Mouse (Mus musculus) forebrain, embryonic 13.5 days (tissue): ENCODE data around the gene Numbl. TPM values are rescaled to one million over a fixed set of nuclear protein-coding genes. Genes with fewer than 3 reads are reported as not detected.

Source experiments
- ATAC-seq: fragments of 200-750 bp; cut with Nextera tagmentation; 2 replicates; pipeline ENCODE4 v1.8.0; 2017
- H3K27ac ChIP-seq: fragments of 300-500 bp; sonication (generic); 2 replicates; pipeline ENCODE4 v1.5.1; 2015; ENCODE audit warnings: inconsistent platforms, mild to moderate bottlenecking, moderate library complexity
- H3K27me3 ChIP-seq: fragments of 300-500 bp; sonication (generic); 2 replicates; pipeline ENCODE4 v1.6.1; 2015; ENCODE audit warnings: mild to moderate bottlenecking, inconsistent platforms
- H3K36me3 ChIP-seq: fragments of 300-500 bp; sonication (generic); 2 replicates; pipeline ENCODE4 v1.6.1; 2015; ENCODE audit warnings: mild to moderate bottlenecking, inconsistent platforms; ENCODE audit not compliant: poor library complexity, severe bottlenecking
- H3K4me1 ChIP-seq: fragments of 300-500 bp; sonication (generic); 2 replicates; pipeline ENCODE4 v1.6.1; 2015; ENCODE audit warnings: inconsistent platforms
- H3K4me2 ChIP-seq: fragments of 300-500 bp; sonication (generic); 2 replicates; pipeline ENCODE4 v1.6.1; 2015; ENCODE audit warnings: inconsistent platforms, mild to moderate bottlenecking, moderate library complexity
- H3K4me3 ChIP-seq: fragments of 300-500 bp; sonication (generic); 2 replicates; pipeline ENCODE4 v1.5.1; 2015; ENCODE audit warnings: mild to moderate bottlenecking, inconsistent platforms
- H3K9ac ChIP-seq: fragments of 300-500 bp; sonication (generic); 2 replicates; pipeline ENCODE4 v1.6.1; 2015; ENCODE audit warnings: mild to moderate bottlenecking, inconsistent platforms
- H3K9me3 ChIP-seq: fragments of 300-500 bp; sonication (generic); replicated peaks from 2 replicates; pipeline ENCODE4 v1.6.1; 2016; ENCODE audit warnings: inconsistent platforms
- WGBS: fragments of 180-500 bp; shearing (Covaris S2); methylation state at CpG from one replicate; pipeline ENCODE4 v1.1.7; 2015; 5-methylcytosine and 5-hydroxymethylcytosine counted together
- polyA plus RNA-seq: library from polyadenylated mRNA; unstranded; fragments of >200 nt; fragmentation: Nextera tagmentation; extraction: Ambion mirVana; gene quantifications from 2 replicates; pipeline ENCODE4 v1.2.1, GENCODE M21; 2015

Numbl gene
- polyA plus RNA-seq, 1 experiment from 2014 or later: 32.3 TPM

DNA sequence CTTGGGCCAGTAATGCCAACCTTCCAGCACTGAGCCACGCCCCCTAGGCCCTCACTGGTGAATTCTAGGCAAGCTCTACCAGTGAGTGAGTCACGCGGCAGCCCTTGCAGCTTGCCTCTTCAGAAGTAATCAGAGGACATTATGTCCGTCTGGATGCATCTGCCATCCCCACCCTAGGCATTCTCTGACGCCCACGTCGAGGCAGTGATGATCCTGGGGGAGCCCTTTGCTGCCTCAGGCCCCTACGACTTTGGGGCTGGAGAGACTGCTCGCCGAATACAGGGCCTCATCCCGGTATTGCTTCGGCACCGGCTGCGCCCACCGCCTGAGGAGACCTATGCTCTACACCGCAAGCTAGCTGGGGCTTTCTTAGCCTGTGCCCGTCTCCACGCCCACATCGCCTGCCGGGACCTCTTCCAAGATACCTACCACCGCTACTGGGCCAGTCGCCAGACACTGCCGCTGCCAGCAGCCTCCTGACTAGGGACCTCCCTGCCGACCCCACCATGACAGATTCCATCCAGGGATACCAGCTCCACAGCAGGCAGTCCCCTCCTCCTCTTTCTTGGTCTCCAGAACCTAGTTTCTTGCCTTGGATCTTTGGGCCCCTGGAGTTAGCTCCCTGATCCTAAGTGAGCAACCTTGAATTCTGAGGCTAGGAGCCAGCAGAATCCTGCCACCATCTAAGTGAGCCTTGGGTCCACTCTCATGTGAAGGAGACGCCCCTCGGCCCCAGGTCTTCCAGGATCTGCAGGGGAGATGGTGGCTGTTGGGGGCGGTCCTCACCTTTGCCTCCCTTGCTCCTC, 984 bp upstream of the Numbl start:
- peaks cover 53% of the 10 kb centered on the region for H3K4me1 ChIP-seq
- peaks cover 19% of the 10 kb centered on the region for H3K36me3 ChIP-seq
- 6% methylated on average over 27 of the region's 27 CpGs for WGBS
- H3K9me3 ChIP-seq: no peaks in the 10 kb centered on the region
- peak; percentile 32 for ATAC-seq
- peak overlapping the region; percentile 90 for H3K4me2 ChIP-seq
- no peaks in the 10 kb centered on the region for H3K27me3 ChIP-seq
- H3K27ac ChIP-seq: peak overlapping the region; percentile 94
- peak overlapping the region; percentile 58 for H3K9ac ChIP-seq
- peak overlapping the region; percentile 83 for H3K4me3 ChIP-seq

- Histone ChIP-seq H3K27me3 (no peaks in the 10 kb centered on the region), H3K4me1 (peaks cover 54% of the 10 kb centered on the region), H3K9me3 (no peaks in the 10 kb centered on the region), H3K4me3 (peak overlapping the region; percentile 83), H3K4me2 (peak overlapping the region; percentile 90), H3K36me3 (peaks cover 22% of the 10 kb centered on the region), H3K9ac (peak overlapping the region; percentile 58; the same call in 1 of the 2 replicates), H3K27ac (peak overlapping the region; percentile 94)
- ATAC-seq: peak; percentile 48
- 0% methylated on average over 5 of the region's 6 CpGs for WGBS
These were observed 405 bp upstream of the Numbl start for GRCm38 (mm10) chr7:27257852-27258204.

DNA sequence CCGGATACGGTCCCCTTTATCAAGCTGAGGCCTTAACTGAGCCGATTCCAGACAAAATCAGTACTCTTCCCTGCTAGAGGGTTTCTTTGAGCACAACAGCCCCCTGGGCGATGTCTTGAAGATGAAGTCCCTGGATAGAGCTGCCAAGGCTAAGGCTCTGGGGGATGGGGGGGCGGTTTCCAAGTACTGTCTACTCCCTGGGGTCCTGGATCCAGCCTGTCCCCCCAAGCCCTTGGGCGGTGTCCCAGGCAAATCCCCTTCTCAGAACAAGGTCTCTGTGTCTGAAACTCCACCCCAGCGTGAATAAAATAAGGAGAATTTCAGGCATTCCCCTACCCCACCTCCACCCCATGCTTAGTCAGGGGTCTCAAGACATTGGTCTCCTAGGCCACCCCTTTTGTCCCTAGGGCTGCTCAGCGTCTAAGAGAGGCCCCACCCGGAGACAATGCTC, 1.1 kb downstream of the Numbl start:
- WGBS: 0% methylated on average over 9 of the region's 9 CpGs
- peaks cover 54% of the 10 kb centered on the region for H3K4me1 ChIP-seq
- no peak for ATAC-seq

DNA sequence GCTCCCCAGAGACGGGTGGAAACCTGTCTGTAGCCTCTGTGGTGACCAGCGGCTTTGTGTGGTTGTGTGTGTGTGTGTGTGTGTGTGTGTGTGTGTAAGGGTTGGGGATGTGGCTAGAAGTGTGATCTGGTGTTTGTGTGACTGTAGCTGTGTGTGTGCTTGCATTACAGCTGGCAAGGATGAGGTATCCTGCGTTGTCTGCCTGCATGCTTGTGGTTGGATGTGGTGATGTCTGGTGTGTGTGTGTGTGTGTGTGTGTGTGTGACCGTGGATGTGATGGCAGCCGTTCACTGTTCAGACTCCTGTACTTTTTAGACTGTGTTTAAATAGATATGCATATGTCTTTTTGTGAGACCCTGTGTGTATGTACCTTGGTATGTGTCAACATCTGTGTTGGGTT, 1.5 kb downstream of the Numbl start:
- Histone ChIP-seq H3K27ac (peak overlapping the region; percentile 94), H3K4me2 (peak overlapping the region; percentile 90), H3K27me3 (no peaks in the 10 kb centered on the region), H3K4me3 (peak overlapping the region; percentile 83), H3K9ac (peak overlapping the region; percentile 92), H3K36me3 (peaks cover 29% of the 10 kb centered on the region), H3K9me3 (no peaks in the 10 kb centered on the region), H3K4me1 (peaks cover 54% of the 10 kb centered on the region)
- ATAC-seq: no peak
- 30% methylated on average over 5 of the region's 5 CpGs for WGBS

More for the DNA sequence above, 1.1 kb downstream of the Numbl start:
- Histone ChIP-seq H3K27me3 (no peaks in the 10 kb centered on the region), H3K9me3 (no peaks in the 10 kb centered on the region), H3K9ac (peak overlapping the region; percentile 92), H3K4me3 (peak overlapping the region; percentile 83), H3K27ac (peak overlapping the region; percentile 94), H3K36me3 (peaks cover 29% of the 10 kb centered on the region), H3K4me2 (peak overlapping the region; percentile 90)

DNA sequence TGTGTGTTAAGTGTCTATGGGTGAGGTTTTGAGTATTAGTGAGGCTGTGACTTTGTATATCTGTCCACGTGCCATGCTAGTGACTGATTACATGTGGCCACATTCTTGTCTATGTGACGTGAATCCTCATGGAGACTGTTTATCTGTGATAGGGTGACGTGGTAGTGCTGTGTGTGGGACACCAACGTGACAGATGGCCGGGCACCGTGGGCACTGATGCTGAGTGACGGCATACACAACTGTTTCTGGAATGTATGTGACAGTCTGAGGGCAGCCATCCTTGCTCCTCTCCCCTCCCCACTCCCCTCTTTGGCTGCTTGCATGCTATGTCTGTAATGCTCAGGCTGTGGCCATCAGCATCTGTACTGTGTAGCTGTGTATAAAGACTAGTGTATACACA, 2.6 kb downstream of the Numbl start:
- peak overlapping the region; percentile 92; the same call in 1 of the 2 replicates for H3K9ac ChIP-seq
- peaks cover 54% of the 10 kb centered on the region for H3K4me1 ChIP-seq
- ATAC-seq: no peak
- H3K9me3 ChIP-seq: no peaks in the 10 kb centered on the region
- H3K27ac ChIP-seq: no peak overlapping the region; the same call in 1 of the 2 replicates
- peak overlapping the region; percentile 83 for H3K4me3 ChIP-seq
- H3K27me3 ChIP-seq: no peaks in the 10 kb centered on the region
- H3K36me3 ChIP-seq: peaks cover 40% of the 10 kb centered on the region
- H3K4me2 ChIP-seq: peak overlapping the region; percentile 90
- 71% methylated on average over 7 of the region's 7 CpGs for WGBS

GRCm38 (mm10) chr7:27261888-27262287, 3.7 kb downstream of the Numbl start:
- Histone ChIP-seq H3K9me3 (no peaks in the 10 kb centered on the region), H3K36me3 (peaks cover 50% of the 10 kb centered on the region), H3K4me2 (peak overlapping the region; percentile 90; the same call in 1 of the 2 replicates), H3K4me1 (peaks cover 47% of the 10 kb centered on the region), H3K27me3 (no peaks in the 10 kb centered on the region), H3K27ac (no peak overlapping the region; the same call in 1 of the 2 replicates), H3K4me3 (no peak overlapping the region), H3K9ac (no peak overlapping the region)
- no peak for ATAC-seq
- WGBS: 66% methylated on average over 6 of the region's 6 CpGs

DNA sequence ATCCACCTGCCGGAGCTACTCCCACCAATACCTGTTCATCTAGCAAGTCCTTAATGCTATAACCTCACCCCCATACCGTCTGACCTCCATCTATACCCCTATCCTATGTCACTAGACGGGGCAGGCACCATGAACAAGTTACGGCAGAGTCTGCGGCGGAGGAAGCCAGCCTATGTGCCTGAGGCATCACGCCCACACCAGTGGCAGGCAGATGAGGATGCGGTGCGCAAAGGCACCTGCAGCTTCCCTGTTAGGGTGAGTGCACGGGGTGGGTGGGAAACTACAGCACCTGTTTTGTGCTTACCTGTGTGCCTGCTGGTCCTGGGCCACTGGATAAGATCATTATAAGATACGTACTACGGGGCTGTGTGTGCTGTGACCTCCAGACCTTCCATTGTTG, 6.5 kb downstream of the Numbl start:
- Histone ChIP-seq H3K4me1 (peaks cover 27% of the 10 kb centered on the region), H3K4me2 (no peak overlapping the region), H3K9ac (no peak overlapping the region), H3K9me3 (no peaks in the 10 kb centered on the region), H3K4me3 (no peak overlapping the region), H3K36me3 (peaks cover 79% of the 10 kb centered on the region), H3K27me3 (no peaks in the 10 kb centered on the region), H3K27ac (no peak overlapping the region)
- no peak for ATAC-seq
- 95% methylated on average over 12 of the region's 12 CpGs for WGBS

GRCm38 (mm10) chr7:27266515-27267128, 8.4 kb downstream of the Numbl start:
- no peak overlapping the region for H3K4me2 ChIP-seq
- no peak overlapping the region for H3K9ac ChIP-seq
- H3K27me3 ChIP-seq: no peaks in the 10 kb centered on the region
- peaks cover 8% of the 10 kb centered on the region for H3K4me1 ChIP-seq
- no peak overlapping the region for H3K4me3 ChIP-seq
- H3K36me3 ChIP-seq: peaks cover 97% of the 10 kb centered on the region
- WGBS: 87% methylated on average over 20 of the region's 20 CpGs
- no peaks in the 10 kb centered on the region for H3K9me3 ChIP-seq
- H3K27ac ChIP-seq: no peak overlapping the region
- no peak for ATAC-seq

GRCm38 (mm10) chr7:27271423-27271822, 13.2 kb downstream of the Numbl start:
- no peak for ATAC-seq
- H3K9me3 ChIP-seq: no peaks in the 10 kb centered on the region
- WGBS: 88% methylated on average over 8 of the region's 8 CpGs
- H3K4me2 ChIP-seq: no peak overlapping the region
- H3K36me3 ChIP-seq: peaks cover 92% of the 10 kb centered on the region
- no peaks in the 10 kb centered on the region for H3K27me3 ChIP-seq
- no peaks in the 10 kb centered on the region for H3K4me1 ChIP-seq
- no peak overlapping the region for H3K4me3 ChIP-seq
- no peak overlapping the region for H3K9ac ChIP-seq
- no peak overlapping the region for H3K27ac ChIP-seq

- Histone ChIP-seq H3K4me2 (no peak overlapping the region), H3K27ac (no peak overlapping the region), H3K4me3 (no peak overlapping the region), H3K9ac (no peak overlapping the region), H3K36me3 (peaks cover 92% of the 10 kb centered on the region), H3K4me1 (no peaks in the 10 kb centered on the region), H3K9me3 (no peaks in the 10 kb centered on the region), H3K27me3 (no peaks in the 10 kb centered on the region)
- no peak for ATAC-seq
- 57% methylated on average over 32 of the region's 32 CpGs for WGBS
These were observed 15.6 kb downstream of the Numbl start for GRCm38 (mm10) chr7:27273739-27274351.

GRCm38 (mm10) chr7:27274916-27275315, 16.7 kb downstream of the Numbl start:
- Histone ChIP-seq H3K4me1 (no peaks in the 10 kb centered on the region), H3K4me2 (no peak overlapping the region), H3K9me3 (no peaks in the 10 kb centered on the region), H3K4me3 (no peak overlapping the region), H3K27ac (no peak overlapping the region), H3K9ac (no peak overlapping the region), H3K27me3 (no peaks in the 10 kb centered on the region), H3K36me3 (peaks cover 92% of the 10 kb centered on the region)
- WGBS: 93% methylated on average over 4 of the region's 4 CpGs
- ATAC-seq: no peak

- no peaks in the 10 kb centered on the region for H3K4me1 ChIP-seq
- no peak overlapping the region for H3K4me2 ChIP-seq
- no peak overlapping the region for H3K27ac ChIP-seq
- H3K9ac ChIP-seq: no peak overlapping the region
- WGBS: 63% methylated on average over 7 of the region's 7 CpGs
- peaks cover 91% of the 10 kb centered on the region for H3K36me3 ChIP-seq
- no peaks in the 10 kb centered on the region for H3K9me3 ChIP-seq
- H3K27me3 ChIP-seq: no peaks in the 10 kb centered on the region
- H3K4me3 ChIP-seq: no peak overlapping the region
- no peak for ATAC-seq
These were observed 17.8 kb downstream of the Numbl start for GRCm38 (mm10) chr7:27276021-27276420.
